8 mouse cellular contexts compared by ENCODE assay signal in genomic region chr11:52447242-52447641, GRCm38 (mm10). TPM values are rescaled to one million over a fixed set of nuclear protein-coding genes. Genes with fewer than 3 reads are reported as not detected.
A peak's percentile ranks its signal among the peaks of the same experiment; 100 is the strongest.
DNase-seq lines count a peak whose midpoint lies in the region; ATAC-seq lines count a peak whose summit lies in the region.

No protein-coding gene starts in this region.

- WGBS in midbrain, embryonic 13.5 days, result 54% methylated on average over 4 of the region's 4 CpGs
- WGBS in midbrain, embryonic 11.5 days, result 54% methylated on average over 4 of the region's 4 CpGs

- no peak overlapping the region for H3K4me2 ChIP-seq in midbrain, embryonic 13.5 days (replicated peaks)
- no peak overlapping the region for H3K4me2 ChIP-seq in midbrain, embryonic 11.5 days

- no peak overlapping the region for H3K27ac ChIP-seq in midbrain, embryonic 13.5 days
- no peak overlapping the region for H3K27ac ChIP-seq in midbrain, embryonic 11.5 days (ENCODE audit: low read depth, low read length)

- H3K36me3 ChIP-seq in midbrain, embryonic 13.5 days, result no peaks in the 10 kb centered on the region
- no peaks in the 10 kb centered on the region for H3K36me3 ChIP-seq in midbrain, embryonic 11.5 days (ENCODE audit: control insufficient read depth, insufficient read depth, low read length)

- no peak overlapping the region for H3K4me3 ChIP-seq in midbrain, embryonic 13.5 days (replicated peaks)
- H3K4me3 ChIP-seq in midbrain, embryonic 11.5 days (ENCODE audit: low read depth, low read length), result no peak overlapping the region

- H3K9ac ChIP-seq in midbrain, embryonic 13.5 days (replicated peaks), result no peak overlapping the region
- H3K9ac ChIP-seq in midbrain, embryonic 11.5 days (ENCODE audit: low read length), result no peak overlapping the region

- no peaks in the 10 kb centered on the region for H3K4me1 ChIP-seq in midbrain, embryonic 13.5 days (replicated peaks)
- no peaks in the 10 kb centered on the region for H3K4me1 ChIP-seq in midbrain, embryonic 11.5 days (ENCODE audit: control insufficient read depth, insufficient read depth, low read length)

- peak; percentile 50; the same call in 1 of the 2 replicates for ATAC-seq in midbrain, embryonic 13.5 days
- ATAC-seq in midbrain, embryonic 11.5 days (ENCODE audit: low FRiP score), result no peak
- ATAC-seq in CD4-positive, CD25-positive, alpha-beta regulatory T cell, adult 4 months, result no peak

- intact Hi-C loops in gastrocnemius, postnatal 36 days (cut with DNase I), result no loop called here

- H3K27me3 ChIP-seq in midbrain, embryonic 13.5 days, result no peaks in the 10 kb centered on the region
- H3K27me3 ChIP-seq in midbrain, embryonic 11.5 days (ENCODE audit: control insufficient read depth, insufficient read depth, low read length), result no peaks in the 10 kb centered on the region

- DNase-seq in midbrain, embryonic 11.5 days (ENCODE audit: low spot score, missing footprints), result no peak
- DNase-seq in cerebellum, adult 11-12 months, result peak; percentile 28
- peak; percentile 47 to 73 for DNase-seq in gastrocnemius, postnatal 36 days
- DNase-seq in kidney, postnatal 14 days, result peak; percentile 87
- peak; percentile 74 for DNase-seq in skeletal muscle tissue, adult 2 months (ENCODE audit: low read depth, low spot score)
- DNase-seq in frontal cortex, postnatal 14 days (ENCODE audit: low spot score in 2 of 2), result no peak

- no peaks in the 10 kb centered on the region for H3K9me3 ChIP-seq in midbrain, embryonic 13.5 days
- H3K9me3 ChIP-seq in midbrain, embryonic 11.5 days (ENCODE audit: control insufficient read depth, low read length), result no peaks in the 10 kb centered on the region

RNA-seq across cellular contexts. Expression of gene 9530068E07Rik, which starts 51.0 kb away (rescaled TPM):
- polyA plus RNA-seq in midbrain, embryonic 13.5 days (2015; fragmentation: Nextera tagmentation; extraction: Ambion mirVana), result 127 and 131 TPM in 2 replicates
- polyA plus RNA-seq in midbrain, embryonic 11.5 days (2014; fragmentation: Nextera tagmentation; extraction: Ambion mirVana), result 178 and 193 TPM in 2 replicates
- total RNA-seq in gastrocnemius, postnatal 36 days (2021), result 10 to 100 TPM; 41.4 to 47.0 TPM
- polyA plus RNA-seq in CD4-positive, CD25-positive, alpha-beta regulatory T cell, adult 4 months (2017; shearing (Covaris generic)), result 10 to 100 TPM; 43.7 to 50.8 TPM

Comparison
In these comparisons a context has a peak if more than half of its experiments do, and no peak if none do; other contexts are left out.
1. DNase-seq: peak in cerebellum, adult 11-12 months (single experiment), gastrocnemius, postnatal 36 days (2 of 2), kidney, postnatal 14 days (single experiment) and skeletal muscle tissue, adult 2 months (single experiment); none in midbrain, embryonic 11.5 days (single experiment) and frontal cortex, postnatal 14 days (0 of 2).